Mouse (Mus musculus): ENCODE results near the gene Tnfrsf13c.

Tnfrsf13c gene

GRCm38 (mm10) chr15:82207105-82207459 is 17.1 kb downstream of the Tnfrsf13c start:
- peak in 1 of 2 experiments; percentile 59 for DNase-seq

- peak; percentile 98 to 99 for DNase-seq
Measured at GRCm38 (mm10) chr15:82206365-82207104, 17.6 kb downstream of the Tnfrsf13c start.

DNA sequence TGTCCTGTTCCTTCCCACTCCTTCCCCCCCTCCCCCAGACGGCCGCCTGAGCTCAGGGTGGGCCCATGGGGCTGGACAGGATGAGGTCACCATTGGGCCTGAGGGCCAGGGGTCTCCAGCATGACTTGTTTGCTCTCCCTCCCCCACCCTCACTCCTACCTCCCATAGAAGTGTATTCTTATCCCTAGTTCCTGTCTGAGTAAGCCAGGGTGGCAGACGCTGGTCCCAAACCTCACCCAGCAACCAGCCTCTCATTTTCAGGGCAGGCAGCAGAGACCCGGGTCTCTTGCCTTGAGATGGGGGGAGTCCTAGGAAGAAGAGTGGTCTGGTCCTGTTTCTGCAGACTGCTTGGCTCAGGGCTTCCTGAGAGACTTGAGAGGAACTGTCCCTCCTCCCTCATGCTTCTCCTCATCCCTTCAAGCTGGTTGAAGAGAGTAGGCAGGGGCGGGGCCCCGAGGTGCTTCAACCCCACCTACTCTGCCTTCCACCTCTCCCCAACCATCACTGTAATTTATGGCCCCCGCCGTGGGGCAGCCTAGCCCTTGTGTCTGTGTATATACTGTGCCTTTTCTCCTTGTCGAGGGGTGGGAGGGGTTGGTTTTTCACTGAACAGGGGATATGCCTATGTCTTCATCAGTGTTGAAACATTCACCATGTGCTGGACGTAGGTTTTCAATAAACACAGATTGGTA is 19.3 kb downstream of the Tnfrsf13c start:
- peak in 1 of 2 experiments; percentile 48 for DNase-seq

DNA sequence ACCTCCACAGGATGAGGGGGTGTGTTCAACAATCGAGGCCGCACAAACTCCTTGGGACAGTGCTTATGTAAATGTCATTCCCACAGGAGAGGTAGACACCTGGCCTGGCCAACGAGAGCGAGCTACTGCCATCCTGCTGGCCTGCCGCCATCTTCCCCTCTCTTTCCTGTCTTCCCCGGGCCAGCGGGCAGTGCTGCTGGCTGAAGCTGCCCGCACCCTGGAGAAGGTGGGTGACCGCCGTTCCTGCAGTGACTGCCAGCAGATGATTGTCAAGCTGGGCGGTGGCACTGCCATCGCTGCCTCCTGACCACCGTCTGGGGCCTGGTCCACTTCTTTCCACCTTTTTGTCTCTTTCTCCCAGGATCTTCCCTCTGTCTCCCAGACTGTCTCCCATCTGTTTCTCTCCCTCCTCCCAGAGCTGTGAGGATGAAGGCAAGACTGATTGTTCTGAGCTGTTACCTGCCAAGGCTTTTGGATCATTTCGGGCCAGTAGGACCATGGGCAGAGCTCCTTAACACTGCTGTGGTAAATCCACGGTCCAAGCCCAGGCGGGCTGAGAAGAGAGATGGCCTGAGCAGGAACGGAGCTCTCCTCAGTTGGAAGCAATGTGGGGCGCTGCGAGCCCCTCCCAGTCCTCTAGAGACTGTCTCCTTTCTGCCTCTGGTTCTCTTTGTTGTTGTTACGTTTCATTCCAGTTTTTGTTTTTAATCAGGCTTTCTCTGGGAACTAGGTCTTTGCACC is 20.4 kb downstream of the Tnfrsf13c start:
- peak; percentile 85 to 90 for DNase-seq

DNA sequence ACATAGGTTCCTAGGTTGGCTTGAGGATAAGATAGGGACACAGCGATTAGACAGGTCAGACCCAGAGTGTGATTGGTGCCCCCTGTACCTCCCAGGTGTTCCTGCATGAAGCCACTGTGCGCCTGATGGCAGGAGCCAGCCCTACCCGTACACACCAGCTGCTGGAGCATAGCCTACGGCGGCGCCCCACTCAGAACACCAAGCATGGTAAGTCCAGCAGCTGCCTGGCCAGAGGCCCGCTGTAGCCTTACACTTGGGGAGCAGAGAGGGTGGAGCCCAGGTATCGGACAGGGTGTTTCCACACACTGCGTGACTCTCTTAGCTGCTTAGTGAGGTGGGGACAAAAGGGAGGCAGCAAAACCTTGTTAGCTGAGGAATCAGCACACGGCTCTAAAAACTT is 21.1 kb downstream of the Tnfrsf13c start:
- DNase-seq, result peak; percentile 45 to 50

DNA sequence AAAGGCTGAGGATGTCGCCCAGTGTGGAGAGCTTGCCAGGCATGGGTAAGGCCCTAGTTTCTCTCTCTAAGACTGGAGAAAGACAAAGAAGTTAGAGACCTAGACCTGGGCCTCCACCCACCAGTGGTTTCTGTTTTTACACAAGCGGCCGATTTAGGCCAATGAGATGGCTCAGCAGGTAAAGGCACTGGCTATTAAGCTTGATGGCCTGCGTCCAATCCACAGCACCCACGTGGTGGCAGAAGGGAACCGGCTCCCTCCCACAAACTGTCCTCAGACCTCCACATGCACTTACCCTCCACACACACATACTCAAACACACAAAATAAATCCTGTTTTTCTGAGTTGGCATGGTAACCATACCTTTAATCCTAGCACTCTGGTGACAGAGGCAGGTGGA is 22.1 kb downstream of the Tnfrsf13c start:
- DNase-seq, result peak; percentile 35 to 61

GRCm38 (mm10) chr15:82199546-82199945 is 24.6 kb downstream of the Tnfrsf13c start:
- peak; percentile 51 to 77 for DNase-seq

GRCm38 (mm10) chr15:82198342-82198741 is 25.8 kb downstream of the Tnfrsf13c start:
- no peak for DNase-seq

DNA sequence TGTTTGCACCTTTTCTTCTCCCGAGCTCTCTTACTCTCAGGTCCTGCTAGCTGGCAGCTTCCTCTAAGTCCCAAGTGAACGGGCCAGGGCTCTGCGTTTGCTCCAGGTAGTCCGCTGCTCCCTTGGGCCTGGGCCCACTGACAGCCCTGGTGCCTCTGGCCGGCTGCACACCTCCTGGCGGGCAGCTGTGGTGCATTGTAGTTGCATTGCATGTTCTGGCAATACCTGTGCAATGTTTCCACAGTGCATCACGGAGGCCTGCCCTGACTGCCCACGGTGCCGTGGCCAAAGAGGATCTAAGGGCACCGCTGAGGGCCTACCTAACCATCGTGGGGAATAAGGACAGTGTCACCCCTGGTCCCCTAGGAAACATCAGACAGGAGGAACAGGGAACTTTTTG is 26.2 kb downstream of the Tnfrsf13c start:
- peak; percentile 33 to 40 for DNase-seq

- peak in 1 of 2 experiments; percentile 42 for DNase-seq
Measured at GRCm38 (mm10) chr15:82197246-82197750, 26.9 kb downstream of the Tnfrsf13c start.

- DNase-seq, result peak; percentile 70 to 71
Measured at GRCm38 (mm10) chr15:82196300-82196699, 27.9 kb downstream of the Tnfrsf13c start.

- DNase-seq, result peak in 1 of 2 experiments; percentile 10
Measured at GRCm38 (mm10) chr15:82192617-82193016, 31.6 kb downstream of the Tnfrsf13c start.

DNA sequence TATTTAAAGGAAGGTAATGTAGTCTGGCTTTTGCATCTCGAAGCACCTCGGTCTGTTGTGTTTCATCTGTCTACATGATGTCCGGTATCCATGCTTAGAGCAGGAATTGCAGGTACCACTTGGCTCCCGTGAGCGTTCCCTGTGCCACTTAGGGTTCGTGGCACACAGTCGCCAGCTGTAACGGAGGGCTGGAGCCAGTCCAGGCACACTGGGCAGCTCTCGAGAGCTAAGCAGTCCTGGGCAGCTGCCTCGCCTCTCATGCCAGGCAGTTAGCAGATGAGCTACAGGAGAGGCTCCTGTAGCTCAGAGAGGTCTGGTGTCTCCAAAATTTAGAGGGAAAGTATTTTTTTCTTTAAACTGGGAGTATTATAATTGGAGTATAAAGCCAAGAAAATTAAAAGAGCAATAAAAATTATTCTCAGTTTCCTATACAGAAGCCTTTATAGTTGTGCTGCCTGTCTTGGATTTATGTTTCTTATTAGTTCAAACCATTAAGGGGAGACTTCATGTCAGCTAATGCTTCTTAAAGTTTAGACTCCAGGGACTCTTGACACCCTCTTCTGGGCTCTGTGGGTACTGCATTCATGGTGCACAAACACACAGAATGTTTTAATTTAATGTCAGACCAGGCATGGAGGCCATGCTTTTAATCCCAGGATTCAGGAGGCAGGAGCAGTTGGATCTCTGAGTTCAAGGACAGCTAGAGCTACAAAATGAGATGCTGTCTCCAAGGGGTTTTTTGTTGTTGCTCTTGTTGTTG is 35.5 kb downstream of the Tnfrsf13c start:
- DNase-seq, result peak in 1 of 2 experiments; percentile 64

DNA sequence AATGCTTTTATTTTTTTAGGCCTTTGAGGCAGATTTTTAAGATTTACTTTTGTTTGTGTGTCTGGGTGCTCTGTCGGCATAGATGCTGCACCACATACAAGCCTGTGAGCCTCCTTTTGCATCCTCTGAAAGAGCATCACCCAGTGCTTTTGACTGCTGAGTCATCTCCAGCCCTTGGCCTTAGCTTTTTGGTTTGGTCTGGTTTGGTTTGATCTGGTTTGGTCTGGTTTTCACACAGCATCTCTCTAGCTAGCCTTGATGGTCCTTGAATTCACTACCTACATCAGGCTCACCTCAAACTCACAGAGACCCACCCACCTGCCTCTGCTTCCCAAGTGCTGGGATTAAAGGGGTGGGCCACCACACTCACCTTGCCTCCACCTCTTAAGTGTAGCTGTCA is 36.2 kb downstream of the Tnfrsf13c start:
- DNase-seq, result no peak

DNA sequence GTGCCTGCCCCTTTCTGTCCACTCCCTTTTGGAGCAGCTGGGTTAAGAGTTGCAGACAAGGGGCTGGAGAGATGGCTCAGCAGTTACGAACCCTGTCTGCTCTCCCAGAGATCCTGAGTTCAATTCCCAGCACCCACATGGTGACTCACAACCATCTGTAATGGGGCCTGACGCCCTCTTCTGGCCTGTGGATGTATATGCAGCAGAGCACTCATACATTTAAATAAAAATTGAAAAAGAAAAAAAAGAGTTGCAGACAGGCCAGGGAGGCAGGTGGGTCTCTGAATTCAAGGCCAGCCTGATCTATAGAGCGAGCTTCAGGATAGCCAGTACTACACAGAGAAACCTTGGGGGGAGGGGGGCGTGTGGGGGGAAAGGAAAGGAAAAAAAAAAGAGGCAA is 36.8 kb downstream of the Tnfrsf13c start:
- no peak for DNase-seq

GRCm38 (mm10) chr15:82186931-82187330 is 37.2 kb downstream of the Tnfrsf13c start:
- no peak for DNase-seq

- DNase-seq, result no peak
Measured at GRCm38 (mm10) chr15:82186131-82186530, 38.0 kb downstream of the Tnfrsf13c start.

- no peak for DNase-seq
Measured at GRCm38 (mm10) chr15:82185062-82185783, 38.9 kb downstream of the Tnfrsf13c start.

GRCm38 (mm10) chr15:82184656-82185055 is 39.5 kb downstream of the Tnfrsf13c start:
- no peak for DNase-seq

- no peak for DNase-seq
Measured at GRCm38 (mm10) chr15:82184183-82184582, 40.0 kb downstream of the Tnfrsf13c start.

GRCm38 (mm10) chr15:82183596-82183995 is 40.6 kb downstream of the Tnfrsf13c start:
- DNase-seq, result no peak

- DNase-seq, result no peak
Measured at GRCm38 (mm10) chr15:82182311-82182710, 41.9 kb downstream of the Tnfrsf13c start.

All from cerebellum, postnatal 25 days (tissue).